Mouse (Mus musculus): ENCODE results near the gene Mid1. TPM values are rescaled to one million over a fixed set of nuclear protein-coding genes. Genes with fewer than 3 reads are reported as not detected.
"Not testable (repeated sequence)": the region's sequence is repeated elsewhere in the genome, so short reads cannot be mapped to it uniquely, and the experiment has no call there.

Mid1 gene
- polyA plus RNA-seq, 1 experiment from 2014 or later, result 20.2 TPM

- not testable (repeated sequence) for H3K9ac ChIP-seq (ENCODE audit: low read depth, low read length); H3K4me2 ChIP-seq (replicated peaks; ENCODE audit: low read depth, low read length); ATAC-seq (ENCODE audit: low FRiP score, low TSS enrichment); H3K27ac ChIP-seq (ENCODE audit: low read depth, low read length); H3K27me3 ChIP-seq (ENCODE audit: control insufficient read depth, insufficient read depth, low read length); H3K4me3 ChIP-seq (ENCODE audit: low read length); H3K4me1 ChIP-seq (ENCODE audit: control insufficient read depth, insufficient read depth, low read length)
- Histone ChIP-seq H3K9me3 (ENCODE audit: control insufficient read depth, low read length) (peaks cover 41% of the 10 kb centered on the region), H3K36me3 (ENCODE audit: control insufficient read depth, insufficient read depth, low read length) (peaks cover 10% of the 10 kb centered on the region)
- 64% methylated on average over 2 of the region's 2 CpGs for WGBS
Measured at GRCm38 (mm10) chrX:170007375-170008178, 322.6 kb downstream of the Mid1 start.

- Histone ChIP-seq H3K9me3 (ENCODE audit: control insufficient read depth, low read length) (peaks cover 41% of the 10 kb centered on the region), H3K36me3 (ENCODE audit: control insufficient read depth, insufficient read depth, low read length) (peaks cover 10% of the 10 kb centered on the region)
- H3K4me2 ChIP-seq (replicated peaks; ENCODE audit: low read depth, low read length); H3K4me3 ChIP-seq (ENCODE audit: low read length); H3K27me3 ChIP-seq (ENCODE audit: control insufficient read depth, insufficient read depth, low read length); H3K4me1 ChIP-seq (ENCODE audit: control insufficient read depth, insufficient read depth, low read length); H3K27ac ChIP-seq (ENCODE audit: low read depth, low read length); H3K9ac ChIP-seq (ENCODE audit: low read depth, low read length); ATAC-seq (ENCODE audit: low FRiP score, low TSS enrichment): not testable (repeated sequence)
Measured at GRCm38 (mm10) chrX:170008179-170008467, 323.1 kb downstream of the Mid1 start.

DNA sequence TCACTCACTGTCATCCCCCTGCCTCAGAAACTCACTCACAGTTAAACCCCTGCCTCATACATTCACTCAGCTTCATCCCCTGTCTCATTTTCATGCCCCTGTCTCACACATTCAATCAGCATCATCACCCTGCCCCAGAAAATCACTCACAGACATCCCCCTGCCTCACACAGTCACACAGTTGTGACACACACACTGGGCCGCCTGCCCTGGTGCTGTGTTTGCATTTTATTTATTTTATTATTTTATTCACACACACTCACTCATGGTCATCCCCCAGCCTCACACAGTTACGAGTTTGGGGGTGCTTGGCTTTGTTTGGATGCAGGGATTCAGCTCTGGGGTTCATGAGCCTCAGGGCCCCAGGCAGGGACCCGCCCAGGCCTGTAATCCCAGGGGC is 323.6 kb downstream of the Mid1 start:
- H3K9ac ChIP-seq (ENCODE audit: low read depth, low read length); H3K4me1 ChIP-seq (ENCODE audit: control insufficient read depth, insufficient read depth, low read length); H3K27me3 ChIP-seq (ENCODE audit: control insufficient read depth, insufficient read depth, low read length); H3K27ac ChIP-seq (ENCODE audit: low read depth, low read length); ATAC-seq (ENCODE audit: low FRiP score, low TSS enrichment); H3K4me2 ChIP-seq (replicated peaks; ENCODE audit: low read depth, low read length): not testable (repeated sequence)
- Histone ChIP-seq H3K36me3 (ENCODE audit: control insufficient read depth, insufficient read depth, low read length) (peaks cover 10% of the 10 kb centered on the region), H3K9me3 (ENCODE audit: control insufficient read depth, low read length) (peaks cover 41% of the 10 kb centered on the region), H3K4me3 (ENCODE audit: low read length) (peak overlapping the region; percentile 50; the same call in 1 of the 2 replicates)
- WGBS, result 46% methylated on average over 3 of the region's 3 CpGs

DNA sequence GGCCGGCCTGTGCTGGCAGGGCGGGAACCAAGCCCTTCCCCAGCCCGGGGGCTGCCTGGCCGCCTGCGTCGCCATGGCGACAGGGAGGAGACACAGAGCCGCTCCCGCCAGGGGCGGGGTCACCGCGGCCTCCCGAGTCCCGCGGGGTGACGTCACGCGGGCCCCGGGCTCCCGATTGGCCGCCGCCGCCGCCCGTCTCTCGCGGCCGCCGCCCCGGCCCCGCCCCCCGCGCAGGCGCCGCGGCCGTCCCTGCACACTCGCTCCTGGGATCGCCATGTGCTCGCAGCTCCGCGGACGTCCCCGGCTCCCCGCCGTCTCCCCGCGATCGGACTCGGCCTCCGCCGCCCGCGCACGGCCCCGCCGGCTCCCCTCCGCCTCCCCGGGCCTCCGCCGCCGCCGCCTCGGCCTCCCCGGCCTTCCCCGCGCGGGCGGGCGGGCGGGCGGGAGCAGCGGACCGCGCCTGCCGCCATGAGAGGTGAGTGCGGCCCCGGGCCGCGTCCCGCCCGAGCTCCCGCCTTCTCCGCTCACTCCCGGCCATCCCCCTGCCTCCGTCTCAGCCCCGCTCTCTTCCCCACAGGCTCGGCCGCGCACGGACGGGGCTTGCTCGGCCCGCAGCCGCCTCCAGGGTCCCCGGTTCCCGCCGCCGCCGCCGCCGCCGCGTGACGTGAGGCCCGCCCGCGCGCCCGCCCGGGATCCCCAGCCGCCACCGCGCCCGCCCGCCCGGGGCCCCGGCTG is 324.2 kb downstream of the Mid1 start, which contains the start of gene Gm21887:
Gm21887 (plus strand) TSS at position 644 of the 735 bp plus-strand sequence.
- Histone ChIP-seq H3K9me3 (ENCODE audit: control insufficient read depth, low read length) (peaks cover 41% of the 10 kb centered on the region), H3K4me2 (replicated peaks; ENCODE audit: low read depth, low read length) (peak within 1 kb of the TSS; percentile 27), H3K27ac (ENCODE audit: low read depth, low read length) (peak within 1 kb of the TSS; percentile 73), H3K36me3 (ENCODE audit: control insufficient read depth, insufficient read depth, low read length) (peaks cover 14% of the 10 kb centered on the region), H3K9ac (ENCODE audit: low read depth, low read length) (peak within 1 kb of the TSS; percentile 82), H3K4me3 (ENCODE audit: low read length) (peak within 1 kb of the TSS; percentile 50)
- peak; percentile 91 for ATAC-seq (ENCODE audit: low FRiP score, low TSS enrichment)
- WGBS, result 67% methylated on average over 115 of the region's 118 CpGs
- not testable (repeated sequence) for H3K4me1 ChIP-seq (ENCODE audit: control insufficient read depth, insufficient read depth, low read length); H3K27me3 ChIP-seq (ENCODE audit: control insufficient read depth, insufficient read depth, low read length)

- peak; percentile 97 for ATAC-seq (ENCODE audit: low FRiP score, low TSS enrichment)
- H3K27me3 ChIP-seq (ENCODE audit: control insufficient read depth, insufficient read depth, low read length); H3K4me2 ChIP-seq (replicated peaks; ENCODE audit: low read depth, low read length); H3K4me1 ChIP-seq (ENCODE audit: control insufficient read depth, insufficient read depth, low read length): not testable (repeated sequence)
- peak overlapping the region; percentile 82 for H3K9ac ChIP-seq (ENCODE audit: low read depth, low read length)
- 56% methylated on average over 25 of the region's 25 CpGs for WGBS
- H3K36me3 ChIP-seq (ENCODE audit: control insufficient read depth, insufficient read depth, low read length), result peaks cover 14% of the 10 kb centered on the region
- H3K27ac ChIP-seq (ENCODE audit: low read depth, low read length), result peak overlapping the region; percentile 73
- peaks cover 41% of the 10 kb centered on the region for H3K9me3 ChIP-seq (ENCODE audit: control insufficient read depth, low read length)
- H3K4me3 ChIP-seq (ENCODE audit: low read length), result peak overlapping the region; percentile 50
Measured at GRCm38 (mm10) chrX:170009801-170010221, 324.8 kb downstream of the Mid1 start.

- Histone ChIP-seq H3K36me3 (ENCODE audit: control insufficient read depth, insufficient read depth, low read length) (peaks cover 14% of the 10 kb centered on the region), H3K4me2 (replicated peaks; ENCODE audit: low read depth, low read length) (peak overlapping the region; percentile 27), H3K4me3 (ENCODE audit: low read length) (peak overlapping the region; percentile 22), H3K9me3 (ENCODE audit: control insufficient read depth, low read length) (peaks cover 39% of the 10 kb centered on the region)
- not testable (repeated sequence) for H3K27me3 ChIP-seq (ENCODE audit: control insufficient read depth, insufficient read depth, low read length); H3K27ac ChIP-seq (ENCODE audit: low read depth, low read length); H3K9ac ChIP-seq (ENCODE audit: low read depth, low read length); H3K4me1 ChIP-seq (ENCODE audit: control insufficient read depth, insufficient read depth, low read length)
- 84% methylated on average over 97 of the region's 97 CpGs for whole genome bisulfite sequencing
- ATAC-seq (ENCODE audit: low FRiP score, low TSS enrichment), result peak; percentile 45
Measured at GRCm38 (mm10) chrX:170010581-170011528, 325.9 kb downstream of the Mid1 start.

- not testable (repeated sequence) for H3K4me2 ChIP-seq (replicated peaks; ENCODE audit: low read depth, low read length); H3K27ac ChIP-seq (ENCODE audit: low read depth, low read length); ATAC-seq (ENCODE audit: low FRiP score, low TSS enrichment); H3K9ac ChIP-seq (ENCODE audit: low read depth, low read length); H3K4me1 ChIP-seq (ENCODE audit: control insufficient read depth, insufficient read depth, low read length); H3K27me3 ChIP-seq (ENCODE audit: control insufficient read depth, insufficient read depth, low read length)
- WGBS, result 96% methylated on average over 9 of the region's 10 CpGs
- peaks cover 14% of the 10 kb centered on the region for H3K36me3 ChIP-seq (ENCODE audit: control insufficient read depth, insufficient read depth, low read length)
- H3K4me3 ChIP-seq (ENCODE audit: low read length), result 0 out of 2 replicates have a peak overlapping the region, but pooled peaks have one; percentile 22
- H3K9me3 ChIP-seq (ENCODE audit: control insufficient read depth, low read length), result peaks cover 39% of the 10 kb centered on the region
Measured at GRCm38 (mm10) chrX:170011529-170011879, 326.5 kb downstream of the Mid1 start.

- not testable (repeated sequence) for H3K27me3 ChIP-seq (ENCODE audit: control insufficient read depth, insufficient read depth, low read length); H3K27ac ChIP-seq (ENCODE audit: low read depth, low read length)
- WGBS, result 84% methylated on average over 13 of the region's 13 CpGs
Measured at GRCm38 (mm10) chrX:170013421-170013820, 328.4 kb downstream of the Mid1 start.

More at GRCm38 (mm10) chrX:170013421-170013820, 328.4 kb downstream of the Mid1 start:
- not testable (repeated sequence) for H3K4me1 ChIP-seq (ENCODE audit: control insufficient read depth, insufficient read depth, low read length); H3K4me2 ChIP-seq (replicated peaks; ENCODE audit: low read depth, low read length); H3K4me3 ChIP-seq (ENCODE audit: low read length); ATAC-seq (ENCODE audit: low FRiP score, low TSS enrichment); H3K9ac ChIP-seq (ENCODE audit: low read depth, low read length)
- Histone ChIP-seq H3K9me3 (ENCODE audit: control insufficient read depth, low read length) (peaks cover 28% of the 10 kb centered on the region), H3K36me3 (ENCODE audit: control insufficient read depth, insufficient read depth, low read length) (peaks cover 25% of the 10 kb centered on the region)
